ENCODE assay signal across 31 mouse cellular contexts in the genomic region with DNA sequence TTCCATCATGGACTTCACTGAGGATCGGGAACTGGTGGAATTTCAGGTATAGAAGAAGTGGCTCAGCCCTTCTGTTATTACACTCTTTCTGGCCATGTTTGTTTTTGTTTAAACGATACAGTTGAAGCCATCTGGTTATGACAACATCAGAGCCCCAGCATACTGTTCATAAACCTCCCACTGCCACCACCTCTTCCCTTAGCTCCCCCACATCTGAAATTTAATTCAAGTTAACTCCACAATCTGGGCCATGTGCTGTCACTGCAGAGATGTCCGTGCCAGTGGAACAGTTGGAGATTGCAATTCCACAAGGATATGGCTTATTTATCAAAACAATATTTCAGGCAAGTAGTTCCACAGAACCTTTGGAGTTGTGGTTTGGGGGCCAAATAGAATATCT. TPM values are rescaled to one million over a fixed set of nuclear protein-coding genes. Genes with fewer than 3 reads are reported as not detected.
A peak's percentile ranks its signal among the peaks of the same experiment; 100 is the strongest.
DNase-seq lines count a peak whose midpoint lies in the region; ATAC-seq and TF ChIP-seq lines count a peak whose summit lies in the region.
"Had no signal": no experiment of that assay in that cellular context is flagged by ENCODE, and none has a peak within 500 bp of the region (broad histone marks: within the 10 kb centered on the region; RNA-seq: fewer than 3 reads in every experiment).

No protein-coding gene starts in this region.

- H3K27ac ChIP-seq in hindbrain, embryonic 13.5 days: peak overlapping the region; percentile 50
- H3K27ac ChIP-seq in hindbrain, embryonic 14.5 days: no peak overlapping the region
- H3K27ac ChIP-seq: forebrain, embryonic 12.5 days; hindbrain, embryonic 10.5 days; hindbrain, postnatal 0 days; kidney, postnatal 0 days; liver, embryonic 14.5 days; macrophage; neural tube, embryonic 13.5 days; stomach, embryonic 15.5 days had no signal

- no peak for TF ChIP-seq POLR2A in brain, embryonic 14.5 days (IDR thresholded peaks at IDR 0.05; ENCODE audit: borderline replicate concordance, extremely low read depth, insufficient read depth, insufficient read length, poor library complexity, severe bottlenecking)

- no peak for TF ChIP-seq CTCF in brain, embryonic 14.5 days (IDR thresholded peaks at IDR 0.05; ENCODE audit: borderline replicate concordance, extremely low read depth, insufficient read depth, insufficient read length)

- H3K4me3 ChIP-seq in hindbrain, embryonic 13.5 days: no peak overlapping the region
- H3K4me3 ChIP-seq in hindbrain, embryonic 14.5 days (replicated peaks; ENCODE audit: low read length): no peak overlapping the region
- H3K4me3 ChIP-seq: erythroblast, embryonic 14.5 days; forebrain, embryonic 12.5 days; hindbrain, embryonic 10.5 days; midbrain, embryonic 13.5 days; neural tube, embryonic 13.5 days; stomach, embryonic 15.5 days had no signal

- H3K27me3 ChIP-seq in hindbrain, embryonic 13.5 days: no peaks in the 10 kb centered on the region
- no peaks in the 10 kb centered on the region for H3K27me3 ChIP-seq in hindbrain, embryonic 14.5 days (ENCODE audit: control insufficient read depth, insufficient read depth, low read length)
- H3K27me3 ChIP-seq: CH12.LX; forebrain, embryonic 12.5 days; midbrain, embryonic 13.5 days; neural tube, embryonic 13.5 days; stomach, embryonic 15.5 days had no signal

- ATAC-seq in hindbrain, embryonic 13.5 days (ENCODE audit: low FRiP score): no peak
- ATAC-seq in hindbrain, embryonic 14.5 days (ENCODE audit: low FRiP score): no peak
- ATAC-seq: activated CD4-positive, CD25-positive, alpha-beta regulatory T cell, adult 4 months; hindbrain, postnatal 0 days; intestine, embryonic 16.5 days; midbrain, embryonic 13.5 days had no signal

- no peak overlapping the region for H3K9ac ChIP-seq in hindbrain, embryonic 13.5 days
- H3K9ac ChIP-seq in hindbrain, embryonic 14.5 days: no peak overlapping the region
- H3K9ac ChIP-seq: forebrain, embryonic 12.5 days; liver, embryonic 14.5 days; midbrain, embryonic 13.5 days; neural tube, embryonic 13.5 days; stomach, embryonic 15.5 days had no signal

- H3K4me1 ChIP-seq in hindbrain, embryonic 13.5 days (replicated peaks): peaks cover 4% of the 10 kb centered on the region; the same call in 1 of the 2 replicates
- H3K4me1 ChIP-seq in hindbrain, embryonic 14.5 days (replicated peaks; ENCODE audit: control insufficient read depth, insufficient read depth, low read length): 0 out of 2 replicates have a peak, but pooled peaks cover 6% of the 10 kb centered on the region
- H3K4me1 ChIP-seq: forebrain, embryonic 12.5 days; midbrain, embryonic 13.5 days; neural tube, embryonic 13.5 days; stomach, embryonic 15.5 days had no signal

- no peaks in the 10 kb centered on the region for H3K9me3 ChIP-seq in hindbrain, embryonic 13.5 days
- H3K9me3 ChIP-seq in hindbrain, embryonic 14.5 days (ENCODE audit: control insufficient read depth, low read length): no peaks in the 10 kb centered on the region
- H3K9me3 ChIP-seq: forebrain, embryonic 12.5 days; hindbrain, embryonic 10.5 days; midbrain, embryonic 13.5 days; neural tube, embryonic 13.5 days; stomach, embryonic 15.5 days had no signal

- 80% methylated on average over 3 of the region's 3 CpGs for WGBS in hindbrain, embryonic 13.5 days
- 79% methylated on average over 3 of the region's 3 CpGs for WGBS in hindbrain, embryonic 14.5 days

- no peak for DNase-seq in hindbrain, embryonic 14.5 days (ENCODE audit: low spot score)
- peak; percentile 77 for DNase-seq in brain, adult 2 months (ENCODE audit: low read depth, low spot score)
- DNase-seq in brain, embryonic 14.5 days (ENCODE audit: low read depth): peak; percentile 33
- peak; percentile 67 for DNase-seq in layer of hippocampus, adult 9-11 months
- no peak for DNase-seq in heart, adult 18-20 months
- no peak for DNase-seq in retina, postnatal 1 day
- DNase-seq: cerebellum, adult 11 months; cerebellum, adult 9-10 months; embryo, embryonic 11 days; heart, postnatal 14 days; kidney, adult 8-10 months; liver; lung, adult 2 months; lung, postnatal 10 days; right cerebral cortex, postnatal 25 days; thymus, postnatal 14 days had no signal

- peaks cover 62% of the 10 kb centered on the region for H3K36me3 ChIP-seq in hindbrain, embryonic 13.5 days
- peaks cover 50% of the 10 kb centered on the region for H3K36me3 ChIP-seq in hindbrain, embryonic 14.5 days (replicated peaks; ENCODE audit: control insufficient read depth, insufficient read depth)

- no peak overlapping the region for H3K4me2 ChIP-seq in hindbrain, embryonic 13.5 days
- no peak overlapping the region for H3K4me2 ChIP-seq in hindbrain, embryonic 14.5 days (replicated peaks)
- H3K4me2 ChIP-seq: forebrain, embryonic 12.5 days; midbrain, embryonic 13.5 days; neural tube, embryonic 13.5 days; stomach, embryonic 15.5 days had no signal

RNA-seq across cellular contexts. Expression of a gene that starts 20.0 kb away (rescaled TPM):
- polyA plus RNA-seq in hindbrain, embryonic 13.5 days (2015; fragmentation: Nextera tagmentation; extraction: Ambion mirVana): 0.69 and 0.91 TPM in 2 replicates
- 2.0 and 2.2 TPM in 2 replicates for polyA plus RNA-seq in hindbrain, embryonic 14.5 days (2014; fragmentation: Nextera tagmentation; extraction: Ambion mirVana)
- polyA plus RNA-seq in brain, embryonic 14.5 days (2012; rRNA removed): 9.2 and 15.6 TPM in 2 replicates
- under 1 TPM; 0.47 to 0.64 TPM for total RNA-seq in heart, adult 18-20 months (2021)
- total RNA-seq: megakaryocyte-erythroid progenitor cell, adult 5-6 weeks had no signal
- polyA plus RNA-seq: activated CD4-positive, CD25-positive, alpha-beta regulatory T cell, adult 4 months; erythroblast, embryonic 14.5 days; macrophage had no signal

Comparison
In these comparisons a context has a peak if more than half of its experiments do, and no peak if none do; other contexts are left out.
1. DNase-seq: peak in brain, adult 2 months (single experiment), brain, embryonic 14.5 days (single experiment) and layer of hippocampus, adult 9-11 months (single experiment); none in hindbrain, embryonic 14.5 days (single experiment), heart, adult 18-20 months (0 of 2) and retina, postnatal 1 day (single experiment).